Mouse (Mus musculus) liver, embryonic 14.5 days (tissue): Measurements from ENCODE around the gene S100a4. TPM values are rescaled to one million over a fixed set of nuclear protein-coding genes. Genes with fewer than 3 reads are reported as not detected.

ENCODE experiments used
- ATAC-seq: fragments of 200-750 bp; cut with Nextera tagmentation; 2 replicates; pipeline ENCODE4 v1.8.0; 2017; ENCODE audit warnings: moderate number of reproducible peaks, mild to moderate bottlenecking, moderate library complexity; ENCODE audit not compliant: insufficient read depth
- DNase-seq, 3 experiments: peaks; one replicate each; pipeline ENCODE4 v3.0.0-alpha.2; 2012 to 2013; ENCODE audit warnings: low read depth in 3 of 3, low spot score in 3 of 3
- H3K27ac ChIP-seq: fragments of 300-500 bp; sonication (generic); 2 replicates; pipeline ENCODE4 v1.5.1; 2014; ENCODE audit warnings: moderate library complexity, mild to moderate bottlenecking, control low read depth, inconsistent platforms
- H3K27me3 ChIP-seq: fragments of 300-500 bp; sonication (generic); 2 replicates; pipeline ENCODE4 v1.6.1; 2014; ENCODE audit warnings: mild to moderate bottlenecking, low read length, moderate library complexity; ENCODE audit not compliant: control insufficient read depth, insufficient read depth
- H3K36me3 ChIP-seq: fragments of 300-500 bp; sonication (generic); replicated peaks from 2 replicates; pipeline ENCODE4 v1.6.1; 2014; ENCODE audit warnings: low read depth; ENCODE audit not compliant: control insufficient read depth, insufficient read depth
- H3K4me1 ChIP-seq, 2 experiments: fragments of 200-500 bp in 1 of 2; fragments of 300-500 bp in 1 of 2; sonication (generic) in 1 of 2; replicated peaks; 2 replicates each; pipeline ENCODE4 v1.6.1; 2012 to 2014; ENCODE audit warnings: antibody characterized with exemption in 1 of 2, inconsistent platforms in 1 of 2, low read length in 1 of 2; ENCODE audit not compliant: control insufficient read depth in 2 of 2, insufficient read depth in 2 of 2
- H3K4me2 ChIP-seq: fragments of 300-500 bp; sonication (generic); 2 replicates; pipeline ENCODE4 v1.6.1; 2014; ENCODE audit warnings: low read depth, mild to moderate bottlenecking, control low read depth, moderate library complexity
- H3K4me3 ChIP-seq, 2 experiments: fragments of 200-500 bp in 1 of 2; fragments of 300-500 bp in 1 of 2; sonication (generic) in 1 of 2; 2 replicates each; pipeline ENCODE4 v1.5.1; 2012 to 2014; ENCODE audit warnings: low read depth in 2 of 2, low read length in 2 of 2, mild to moderate bottlenecking in 2 of 2, control low read depth in 1 of 2, inconsistent platforms in 1 of 2, moderate library complexity in 1 of 2; ENCODE audit not compliant: insufficient read depth in 1 of 2
- H3K9ac ChIP-seq: fragments of 300-500 bp; sonication (generic); replicated peaks from 2 replicates; pipeline ENCODE4 v1.6.1; 2014; ENCODE audit warnings: mild to moderate bottlenecking, control low read depth, moderate library complexity
- H3K9me3 ChIP-seq: fragments of 300-500 bp; sonication (generic); 2 replicates; pipeline ENCODE4 v1.6.1; 2016; ENCODE audit warnings: low read length, mixed read lengths; ENCODE audit not compliant: control insufficient read depth
- CTCF ChIP-seq: IDR thresholded peaks from 2 replicates; pipeline ENCODE4 v1.5.1; 2016; ENCODE audit warnings: antibody characterized with exemption, low read depth, control low read depth
- EP300 ChIP-seq: IDR thresholded peaks from 2 replicates; pipeline ENCODE4 v1.6.1; 2016; ENCODE audit warnings: antibody characterized with exemption, low read depth
- WGBS: fragments of 180-500 bp; shearing (Covaris S2); extraction: QIAGEN DNeasy Blood & Tissue Kit; methylation state at CpG from one replicate; pipeline ENCODE4 v1.1.7; 2014; ENCODE audit not compliant: insufficient replicate concordance; 5-methylcytosine and 5-hydroxymethylcytosine counted together
- polyA plus RNA-seq, 2 experiments: library from polyadenylated mRNA; depleted of rRNA in 1 of 2; stranded (reverse) in 1 of 2; unstranded in 1 of 2; fragments of >200 nt; fragmentation: Nextera tagmentation in 1 of 2; extraction: Ambion mirVana in 1 of 2; gene quantifications; 2 replicates each; pipeline versions ENCODE4 v1.2.1 to v1.2.3; 2012 to 2014

S100a4 gene
- polyA plus RNA-seq (2012; rRNA removed) = 1.0 and 2.0 TPM in 2 replicates
- 0.73 and 1.0 TPM in 2 replicates for polyA plus RNA-seq (2014; fragmentation: Nextera tagmentation; extraction: Ambion mirVana)

GRCm38 (mm10) chr3:90603623-90604022, at the start of gene S100a4:
S100a4 (plus strand) TSS chr3:90603771.
- Histone ChIP-seq H3K27ac (no peak within 1 kb of the TSS), H3K36me3 (no peaks in the 10 kb centered on the region), H3K9me3 (no peaks in the 10 kb centered on the region), H3K4me2 (no peak within 1 kb of the TSS), H3K4me3 (no peak within 1 kb of the TSS), H3K27me3 (no peaks in the 10 kb centered on the region), H3K4me1 (peaks cover 0 to 3% of the 10 kb centered on the region in 2 experiments; a peak in 1 of 4 replicates), H3K9ac (no peak within 1 kb of the TSS)
- 15% methylated on average over 3 of the region's 3 CpGs for WGBS
- TF ChIP-seq CTCF (no peak), EP300 (no peak)
- no peak for DNase-seq
- ATAC-seq = no peak

GRCm38 (mm10) chr3:90555954-90556353, 47.6 kb upstream of the S100a4 start:
- H3K27me3 ChIP-seq = no peaks in the 10 kb centered on the region
- no peak for DNase-seq
- H3K4me2 ChIP-seq = no peak overlapping the region
- no peak overlapping the region for H3K27ac ChIP-seq
- no peak for TF ChIP-seq CTCF
- no peak for TF ChIP-seq EP300
- H3K4me3 ChIP-seq = no peak overlapping the region
- H3K4me1 ChIP-seq = no peaks in the 10 kb centered on the region
- no peak overlapping the region for H3K9ac ChIP-seq
- WGBS = 53% methylated on average over 5 of the region's 5 CpGs
- H3K36me3 ChIP-seq = no peaks in the 10 kb centered on the region
- no peak for ATAC-seq
- no peaks in the 10 kb centered on the region for H3K9me3 ChIP-seq

- no peaks in the 10 kb centered on the region for H3K9me3 ChIP-seq
- no peak for TF ChIP-seq CTCF
- no peak for TF ChIP-seq EP300
- H3K4me2 ChIP-seq = no peak within 1 kb of the TSS
- no peak for DNase-seq
- no peaks in the 10 kb centered on the region for H3K4me1 ChIP-seq
- H3K4me3 ChIP-seq = no peak within 1 kb of the TSS
- no peak within 1 kb of the TSS for H3K27ac ChIP-seq
- no peak within 1 kb of the TSS for H3K9ac ChIP-seq
- H3K36me3 ChIP-seq = no peaks in the 10 kb centered on the region
- no peak for ATAC-seq
- WGBS = 59% methylated on average over 6 of the region's 6 CpGs
- no peaks in the 10 kb centered on the region for H3K27me3 ChIP-seq
These were observed 43.5 kb upstream of the S100a4 start, which contains the start of gene S100a3 for GRCm38 (mm10) chr3:90560008-90560628. S100a3 (plus strand) TSS chr3:90560578.

GRCm38 (mm10) chr3:90574691-90575090, 28.9 kb upstream of the S100a4 start:
- no peaks in the 10 kb centered on the region for H3K4me1 ChIP-seq
- H3K4me3 ChIP-seq = no peak overlapping the region
- no peak overlapping the region for H3K27ac ChIP-seq
- ATAC-seq (no peak), DNase-seq (no peak)
- TF ChIP-seq EP300 (no peak), CTCF (no peak)
- H3K27me3 ChIP-seq = no peaks in the 10 kb centered on the region
- H3K9me3 ChIP-seq = no peaks in the 10 kb centered on the region
- no peak overlapping the region for H3K9ac ChIP-seq
- no peak overlapping the region for H3K4me2 ChIP-seq
- H3K36me3 ChIP-seq = no peaks in the 10 kb centered on the region
- whole genome bisulfite sequencing = 67% methylated on average over 5 of the region's 5 CpGs

- no peaks in the 10 kb centered on the region for H3K36me3 ChIP-seq
- ATAC-seq (no peak), DNase-seq (no peak)
- H3K27ac ChIP-seq = no peak overlapping the region
- 53% methylated on average over 3 of the region's 3 CpGs for WGBS
- H3K9me3 ChIP-seq = no peaks in the 10 kb centered on the region
- no peak overlapping the region for H3K4me3 ChIP-seq
- H3K27me3 ChIP-seq = no peaks in the 10 kb centered on the region
- H3K4me2 ChIP-seq = no peak overlapping the region
- H3K9ac ChIP-seq = no peak overlapping the region
- H3K4me1 ChIP-seq = no peaks in the 10 kb centered on the region
- TF ChIP-seq CTCF (no peak), EP300 (no peak)
These were observed 28.3 kb upstream of the S100a4 start for GRCm38 (mm10) chr3:90575320-90575719.
